Mouse (Mus musculus) cerebral cortex, adult 2 months (tissue): ENCODE measurements around the gene Dhrs4.

ENCODE experiments used
- WGBS: fragments of 180-500 bp; shearing (Covaris S2); methylation state at CpG from one replicate; pipeline ENCODE4 v1.1.7; 2018; 5-methylcytosine and 5-hydroxymethylcytosine counted together

The Dhrs4 gene

DNA sequence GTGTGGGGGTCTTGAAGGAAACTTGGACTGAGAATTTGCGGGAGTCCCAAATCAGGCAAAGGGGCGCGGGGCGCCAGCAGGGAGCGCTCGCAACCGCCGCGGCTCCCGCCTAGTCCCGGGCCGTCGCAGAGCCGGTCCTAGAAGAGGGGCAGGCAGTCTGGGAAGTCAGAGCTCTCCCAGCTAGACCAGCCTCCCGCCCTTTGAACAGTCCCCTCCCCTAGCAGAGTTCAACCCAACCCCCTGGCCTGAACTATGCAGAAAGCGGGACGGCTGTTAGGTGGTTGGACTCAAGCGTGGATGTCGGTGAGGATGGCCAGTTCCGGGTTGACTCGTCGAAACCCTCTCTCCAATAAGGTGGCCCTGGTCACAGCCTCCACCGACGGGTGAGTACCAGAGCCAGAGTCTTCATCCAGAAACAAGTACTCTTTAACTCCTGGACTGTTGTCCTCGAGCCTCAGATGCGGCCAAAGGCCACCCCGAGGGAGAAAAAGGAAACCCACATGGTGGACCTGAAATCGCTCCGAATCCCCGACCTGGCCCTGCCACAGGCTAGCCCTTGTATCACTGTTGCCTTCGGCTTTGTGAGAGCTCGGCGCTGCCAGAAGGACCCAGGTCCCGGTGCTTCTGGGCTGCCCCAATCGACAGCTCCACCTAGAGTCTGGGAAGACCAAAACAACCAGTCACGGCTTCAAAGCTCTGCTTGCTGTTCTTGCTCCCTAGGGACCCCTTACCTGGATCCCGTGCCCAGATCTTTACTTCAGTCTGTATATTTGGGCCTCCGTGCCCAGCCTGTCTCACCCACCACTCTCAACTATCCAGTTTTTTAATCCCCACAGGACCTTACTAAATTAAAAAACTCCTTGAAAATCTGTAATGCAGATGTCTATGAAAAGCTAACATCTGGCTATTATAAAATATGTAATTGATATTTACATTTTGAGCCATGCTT is at the start of gene Dhrs4:
Gene Dhrs4 (plus strand): TSS at position 108 of the 949 bp plus-strand sequence.
- 3% methylated on average over 38 of the region's 38 CpGs for WGBS

GRCm38 (mm10) chr14:55430255-55430654 is 48.3 kb upstream of the Dhrs4 start:
- 95% methylated on average over 4 of the region's 4 CpGs for WGBS

DNA sequence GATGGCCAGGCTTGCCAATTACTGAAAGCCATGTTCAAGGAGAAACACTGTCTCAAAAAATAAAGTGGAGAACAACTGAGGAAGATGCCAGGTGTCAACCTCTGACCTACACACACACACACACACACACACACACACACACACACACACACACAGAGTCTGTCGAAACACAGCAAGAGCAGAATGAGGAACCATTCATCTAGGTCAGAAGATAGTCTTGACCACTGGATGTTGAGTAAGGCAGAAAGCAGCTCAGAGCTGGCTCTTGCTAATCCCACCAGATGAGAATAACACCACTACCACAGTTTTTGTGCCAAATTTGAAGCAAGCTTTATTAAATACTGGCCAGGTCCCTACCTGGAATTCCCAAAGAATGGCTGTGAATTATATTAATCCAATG is 45.5 kb upstream of the Dhrs4 start:
- 100% methylated on average over 1 of the region's 1 CpGs for WGBS

GRCm38 (mm10) chr14:55434825-55435224 is 43.7 kb upstream of the Dhrs4 start:
- WGBS = 84% methylated on average over 3 of the region's 3 CpGs

- WGBS = 93% methylated on average over 8 of the region's 8 CpGs
Observed at GRCm38 (mm10) chr14:55437118-55437517, 41.4 kb upstream of the Dhrs4 start.

DNA sequence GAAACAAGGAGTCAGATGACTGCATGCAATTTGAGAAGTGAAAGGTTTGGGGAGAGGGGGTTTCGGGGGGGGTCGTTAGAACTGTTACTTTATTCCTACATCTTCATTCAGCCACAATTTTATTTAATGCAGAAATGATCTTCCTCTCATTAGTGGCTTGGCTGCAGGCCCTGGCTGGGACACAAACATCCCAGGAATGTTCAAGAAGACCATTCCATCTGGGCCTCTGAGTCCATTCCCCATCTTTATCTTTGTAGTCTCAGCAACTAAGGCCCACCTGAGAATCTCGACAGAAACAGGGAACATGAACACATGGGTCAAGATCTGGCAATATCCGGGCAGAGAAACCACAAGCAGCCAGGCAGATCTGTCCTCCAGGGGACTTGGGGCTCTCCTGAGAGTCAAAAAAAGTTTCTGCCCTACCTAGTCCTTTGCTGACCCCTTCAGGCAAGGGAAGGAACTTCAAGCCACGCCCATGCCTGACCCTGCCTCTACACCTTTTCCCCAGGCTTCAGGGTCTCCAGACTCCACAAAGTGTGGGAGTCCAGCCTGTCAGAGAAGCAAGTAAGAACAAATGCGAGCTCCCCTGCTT is 40.3 kb upstream of the Dhrs4 start:
- 49% methylated on average over 6 of the region's 6 CpGs for WGBS

DNA sequence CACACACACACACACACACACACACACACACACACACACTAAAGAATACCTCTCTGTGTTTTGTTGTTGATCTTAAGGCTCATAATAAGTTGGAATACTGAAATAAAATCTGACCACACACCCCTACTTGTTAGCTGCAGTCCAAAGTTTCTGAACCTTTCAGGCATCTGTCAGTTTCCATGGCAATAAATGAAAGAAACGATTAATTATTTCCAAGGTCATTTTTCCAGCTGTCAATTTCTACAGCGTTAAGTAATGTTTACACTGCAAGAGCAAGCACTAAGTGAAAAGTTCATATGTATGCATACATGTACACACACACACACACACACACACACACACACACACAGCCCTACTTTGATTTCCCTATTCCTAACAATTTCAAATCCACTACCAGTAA is 20.9 kb upstream of the Dhrs4 start:
- WGBS = 86% methylated on average over 2 of the region's 2 CpGs

GRCm38 (mm10) chr14:55458273-55458672 is 20.3 kb upstream of the Dhrs4 start:
- 14% methylated on average over 10 of the region's 10 CpGs for WGBS

GRCm38 (mm10) chr14:55458761-55459160 is 19.8 kb upstream of the Dhrs4 start:
- WGBS = 58% methylated on average over 3 of the region's 3 CpGs

- 80% methylated on average over 4 of the region's 4 CpGs for WGBS
Observed at GRCm38 (mm10) chr14:55459796-55460195, 18.8 kb upstream of the Dhrs4 start.

DNA sequence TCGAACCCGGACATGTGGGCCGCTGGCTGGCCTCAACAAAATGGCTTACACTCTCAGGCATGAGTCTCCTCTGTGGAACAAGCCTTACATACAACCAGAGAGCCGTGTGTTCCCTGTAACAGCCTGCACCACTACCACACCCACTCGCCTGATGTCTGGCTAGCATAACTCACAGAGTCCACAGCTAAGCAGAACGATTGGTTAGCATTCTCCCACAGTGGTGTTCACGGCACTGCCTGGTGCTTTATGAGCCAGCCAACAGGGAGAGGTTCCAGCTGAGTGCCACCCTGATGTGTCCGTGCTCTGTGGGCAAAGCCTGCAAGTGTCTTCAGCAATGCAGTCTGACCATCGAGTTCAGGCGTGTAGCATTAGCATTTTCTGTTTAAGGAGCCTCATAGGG is 18.3 kb upstream of the Dhrs4 start:
- WGBS = 59% methylated on average over 10 of the region's 10 CpGs

DNA sequence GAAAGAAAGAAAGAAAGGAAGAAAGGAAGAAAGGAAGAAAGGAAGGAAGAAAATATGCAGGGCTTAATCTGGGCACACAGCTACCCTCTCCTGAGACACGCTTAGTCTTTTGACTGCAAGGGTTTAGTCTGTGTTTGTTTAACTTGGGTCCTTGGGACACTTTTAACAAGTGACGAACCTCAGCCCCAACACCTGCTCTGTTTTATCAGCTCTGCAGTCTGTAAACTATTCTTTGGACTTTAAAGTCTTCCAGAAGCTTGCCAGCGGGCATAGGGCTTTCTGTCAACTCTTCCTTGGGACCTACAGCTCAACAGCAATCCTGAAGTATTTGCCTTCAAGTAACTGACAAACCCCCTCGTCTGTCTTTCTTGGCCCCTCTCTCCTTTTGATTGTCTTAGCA is 16.8 kb upstream of the Dhrs4 start:
- 80% methylated on average over 4 of the region's 4 CpGs for WGBS

DNA sequence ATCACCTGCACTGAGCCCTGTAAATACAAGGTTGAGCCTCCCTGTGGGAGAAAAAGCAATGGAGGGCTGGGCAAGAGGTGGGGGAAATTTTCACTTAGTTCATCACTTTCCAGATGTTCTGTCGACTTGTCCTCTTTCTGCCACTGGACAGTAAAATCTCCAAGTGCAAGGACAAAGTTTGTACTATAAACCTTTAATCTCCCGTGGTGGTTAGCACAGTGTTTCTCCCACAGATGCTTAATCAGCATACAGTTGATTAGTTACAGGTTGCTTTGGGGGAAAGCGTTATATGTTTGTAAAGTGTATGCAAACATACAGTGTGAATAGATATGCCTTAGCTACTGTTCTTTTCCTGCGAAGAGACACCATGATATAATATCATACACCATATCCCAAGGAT is 12.1 kb upstream of the Dhrs4 start:
- WGBS = 78% methylated on average over 4 of the region's 4 CpGs

- 54% methylated on average over 7 of the region's 7 CpGs for whole genome bisulfite sequencing
Observed at GRCm38 (mm10) chr14:55467108-55467507, 11.4 kb upstream of the Dhrs4 start.

- 74% methylated on average over 2 of the region's 2 CpGs for WGBS
Observed at GRCm38 (mm10) chr14:55468301-55468741, 10.2 kb upstream of the Dhrs4 start.

GRCm38 (mm10) chr14:55469041-55469440 is 9.5 kb upstream of the Dhrs4 start:
- 78% methylated on average over 2 of the region's 2 CpGs for WGBS

- WGBS = 92% methylated on average over 6 of the region's 6 CpGs
Observed at GRCm38 (mm10) chr14:55469821-55470220, 8.7 kb upstream of the Dhrs4 start.

DNA sequence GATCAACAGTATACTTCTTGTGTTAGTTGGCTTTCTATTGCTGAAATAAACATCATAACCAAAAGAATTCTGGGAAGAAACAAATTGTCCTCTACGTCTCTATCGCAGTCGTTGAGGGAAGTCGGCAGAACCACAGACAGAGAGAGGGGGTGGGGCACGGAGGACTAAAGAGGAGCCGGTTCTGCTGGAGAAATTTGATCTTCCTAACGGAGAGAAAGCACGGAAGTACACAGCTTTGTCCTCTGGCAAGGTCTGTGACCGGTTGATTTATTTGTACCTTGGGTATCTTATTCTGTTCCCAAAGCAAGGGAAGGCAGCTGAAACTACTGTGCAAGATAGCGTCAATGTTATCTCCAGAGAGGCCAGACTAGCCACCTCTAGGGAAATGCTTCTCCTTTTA is 7.8 kb upstream of the Dhrs4 start:
- WGBS = 49% methylated on average over 10 of the region's 10 CpGs

DNA sequence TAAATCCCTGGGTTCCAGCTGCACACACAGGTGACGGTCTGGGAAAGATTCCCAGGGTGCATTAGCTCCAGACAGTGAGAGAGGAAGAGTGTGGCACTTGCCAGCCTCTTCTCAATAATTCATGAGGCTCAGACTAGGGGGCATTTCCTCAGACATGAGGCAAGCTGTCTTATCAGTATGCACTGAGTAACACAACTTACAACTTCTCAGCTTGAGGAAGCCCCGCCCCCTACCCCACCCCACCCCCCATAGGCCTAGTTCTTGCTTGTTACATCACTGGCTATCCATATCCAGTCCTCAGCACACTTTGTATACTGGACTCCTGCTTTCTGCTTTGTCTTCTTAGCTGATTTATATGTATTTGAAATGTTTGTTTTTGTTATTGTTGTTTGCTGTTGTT is 2.9 kb upstream of the Dhrs4 start:
- 68% methylated on average over 2 of the region's 2 CpGs for WGBS

DNA sequence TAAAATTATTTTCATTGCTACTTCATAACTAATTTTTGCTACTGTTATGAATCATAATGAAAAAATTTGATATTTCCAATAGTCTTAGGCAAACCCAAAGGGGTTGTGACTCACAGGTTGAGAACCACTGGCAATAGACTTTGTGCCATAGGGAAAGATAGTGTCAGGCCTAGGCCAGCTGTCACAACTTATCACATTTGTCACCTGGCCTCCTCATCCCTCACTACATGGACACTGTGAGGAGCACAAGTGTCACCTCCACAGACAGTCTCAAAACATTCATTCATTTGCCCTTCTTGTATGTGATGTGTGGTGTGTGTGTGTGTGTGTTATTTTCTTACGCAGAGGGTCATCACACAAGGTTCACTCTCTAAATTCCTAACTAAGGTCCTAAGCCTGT is 1.1 kb upstream of the Dhrs4 start:
- 100% methylated on average over 1 of the region's 1 CpGs for WGBS

DNA sequence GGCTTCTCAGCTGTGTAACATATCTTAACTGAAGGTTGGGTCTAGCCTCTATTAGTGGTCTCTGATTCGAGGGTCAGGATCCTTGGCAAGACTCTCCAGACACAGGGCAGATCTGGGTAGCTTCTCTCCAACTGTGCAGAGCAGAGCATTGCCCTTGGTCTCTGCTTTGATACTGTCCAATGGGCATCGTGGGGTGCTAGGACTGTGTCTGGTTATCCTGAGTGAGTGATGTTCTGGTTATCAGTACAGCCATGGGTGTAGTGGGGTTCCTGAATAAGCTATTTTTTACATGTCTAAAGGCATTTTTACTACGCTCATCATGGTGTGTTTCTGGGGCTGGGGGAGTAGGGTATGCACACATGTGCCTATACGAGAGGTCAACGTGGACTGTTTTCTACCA is 729 bp upstream of the Dhrs4 start:
- 96% methylated on average over 5 of the region's 5 CpGs for WGBS

DNA sequence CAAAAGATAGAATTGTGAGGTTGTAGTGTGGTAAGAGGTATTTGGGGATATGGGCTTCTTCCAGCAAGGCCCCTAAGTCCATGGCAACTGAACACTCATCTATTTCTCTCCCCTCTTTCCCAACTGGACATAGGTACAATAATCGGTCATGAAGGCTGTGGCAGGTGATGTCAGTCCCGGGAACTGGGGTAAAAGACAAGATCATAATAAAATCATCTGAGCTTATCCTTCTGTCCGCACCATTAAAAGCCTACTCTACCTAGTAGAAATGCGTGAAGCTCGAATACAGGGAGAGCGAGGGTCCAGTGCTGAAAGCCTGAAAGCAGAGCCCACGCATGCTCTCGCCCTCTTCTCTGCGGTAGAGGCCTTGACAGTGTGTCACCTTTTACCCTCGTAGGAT is 1.1 kb downstream of the Dhrs4 start:
- 92% methylated on average over 10 of the region's 10 CpGs for WGBS

- 64% methylated on average over 5 of the region's 5 CpGs for WGBS
Observed at GRCm38 (mm10) chr14:55484430-55485085, 6.0 kb downstream of the Dhrs4 start.
